In genomic region chr4:153001761-153002160, GRCm38 (mm10) we compare ENCODE assay signal across 17 mouse cellular contexts.
DNase-seq lines count a peak whose midpoint lies in the region; ATAC-seq and TF ChIP-seq lines count a peak whose summit lies in the region.
"Had no signal": no experiment of that assay in that cellular context is flagged by ENCODE, and none has a peak within 500 bp of the region (broad histone marks: within the 10 kb centered on the region; RNA-seq: fewer than 3 reads in every experiment).

No protein-coding gene starts in this region.

- no peak overlapping the region for H3K9ac ChIP-seq in liver, adult 2 months (ENCODE audit: low read depth, low read length)
- H3K9ac ChIP-seq in liver, postnatal 0 days (replicated peaks) = no peak overlapping the region

- H3K4me1 ChIP-seq in liver, adult 2 months (ENCODE audit: control insufficient read depth, insufficient read depth, low read length) = peaks cover 5% of the 10 kb centered on the region
- no peaks in the 10 kb centered on the region for H3K4me1 ChIP-seq in liver, postnatal 0 days (ENCODE audit: insufficient read depth)

- TF ChIP-seq CTCF in liver, adult 2 months (IDR thresholded peaks at IDR 0.05; ENCODE audit: low read depth, low read length) = no peak
- TF ChIP-seq CTCF in liver, postnatal 0 days (IDR thresholded peaks at IDR 0.05; ENCODE audit: low read depth) = no peak

- no peak for ATAC-seq in liver, postnatal 0 days
- ATAC-seq: activated CD4-positive, CD25-positive, alpha-beta regulatory T cell, adult 4 months; CD4-positive, CD25-positive, alpha-beta regulatory T cell, adult 4 months; Patski had no signal

- no peaks in the 10 kb centered on the region; the same call in 1 of the 2 replicates for H3K9me3 ChIP-seq in liver, postnatal 0 days (ENCODE audit: low read length)

- H3K4me2 ChIP-seq in liver, postnatal 0 days (ENCODE audit: low read depth, low read length) = no peak overlapping the region

- no peaks in the 10 kb centered on the region for H3K36me3 ChIP-seq in liver, adult 2 months (ENCODE audit: control insufficient read depth, insufficient read depth, low read length)
- no peaks in the 10 kb centered on the region for H3K36me3 ChIP-seq in liver, postnatal 0 days (replicated peaks; ENCODE audit: insufficient read depth, low read length)
- H3K36me3 ChIP-seq: G1E had no signal

- no peak for TF ChIP-seq EP300 in liver, postnatal 0 days (IDR thresholded peaks at IDR 0.05; ENCODE audit: low read depth)

- WGBS in liver, adult 2 months = 46% methylated on average over 6 of the region's 6 CpGs
- 78% methylated on average over 6 of the region's 6 CpGs for WGBS in liver, postnatal 0 days (ENCODE audit: insufficient replicate concordance)

- no peaks in the 10 kb centered on the region for H3K79me2 ChIP-seq in liver, adult 2 months (ENCODE audit: control insufficient read depth, insufficient read depth, low read length)

- no peak overlapping the region for H3K4me3 ChIP-seq in liver, adult 2 months (ENCODE audit: insufficient read depth, low read depth, low read length)
- H3K4me3 ChIP-seq in liver, postnatal 0 days (ENCODE audit: low read depth, low read length) = no peak overlapping the region

- DNase-seq in cerebellum, postnatal 10 days = peak; percentile 35 to 59
- DNase-seq in cerebellum, adult 9-11 months = no peak
- peak; percentile 97 for DNase-seq in liver, adult 2 months (ENCODE audit: extremely low read depth, low read depth, low spot score)
- no peak for DNase-seq in liver, postnatal 0 days
- DNase-seq: adrenal gland, adult 2 months; adrenal gland, postnatal 10 days; adrenal gland, postnatal 14 days; adrenal gland, postnatal 25 days; B cell, adult 2 months; cerebellum, adult 11 months; cerebellum, adult 11-12 months; cerebellum, adult 18-20 months had no signal

- H3K27me3 ChIP-seq in liver, adult 2 months (ENCODE audit: control insufficient read depth, insufficient read depth, low read length) = no peaks in the 10 kb centered on the region
- H3K27me3 ChIP-seq in liver, postnatal 0 days (ENCODE audit: insufficient read depth, low read length) = no peaks in the 10 kb centered on the region
- H3K27me3 ChIP-seq: CH12.LX, Patski had no signal

- no peak for TF ChIP-seq POLR2A in liver, adult 2 months (IDR thresholded peaks at IDR 0.05; ENCODE audit: extremely low read depth, insufficient read depth, low read length)

- peak overlapping the region; percentile 84; the same call in 1 of the 2 replicates for H3K27ac ChIP-seq in liver, adult 2 months (replicated peaks; ENCODE audit: insufficient read depth, low read depth, low read length)
- no peak overlapping the region for H3K27ac ChIP-seq in liver, postnatal 0 days (ENCODE audit: low read depth)

Comparison
In these comparisons a context has a peak if more than half of its experiments do, and no peak if none do; other contexts are left out.
1. DNase-seq: peak in cerebellum, postnatal 10 days (2 of 2) and liver, adult 2 months (single experiment); none in cerebellum, adult 9-11 months (single experiment) and liver, postnatal 0 days (single experiment).